14 mouse cellular contexts compared by ENCODE assay signal in the genomic region with DNA sequence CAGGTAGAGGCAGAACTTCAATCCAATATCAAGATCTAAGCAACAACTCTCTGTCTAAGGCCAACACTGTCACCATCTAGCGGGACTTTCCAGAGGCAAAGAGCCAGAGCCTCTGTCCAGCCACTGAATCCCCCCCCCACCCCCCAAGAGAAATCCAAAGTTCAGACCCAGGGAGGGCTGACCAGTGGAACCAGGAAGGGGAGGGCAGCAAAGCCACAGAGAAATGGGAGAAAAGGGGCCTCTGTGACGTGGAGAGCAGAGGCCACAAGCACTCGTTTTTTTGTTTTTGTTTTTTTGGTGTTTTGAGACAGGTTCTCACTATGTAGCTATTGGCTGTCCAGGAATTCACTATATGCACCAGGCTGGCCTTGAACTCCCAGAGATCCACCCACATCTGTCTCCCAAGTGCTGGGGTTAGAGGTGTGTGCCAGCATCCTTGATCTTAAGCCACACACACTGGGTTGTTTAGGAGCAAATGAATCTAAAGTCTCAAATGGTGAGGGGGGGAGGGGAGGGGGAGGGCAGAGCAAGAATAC. TPM values are rescaled to one million over a fixed set of nuclear protein-coding genes. Genes with fewer than 3 reads are reported as not detected.
DNase-seq lines count a peak whose midpoint lies in the region; ATAC-seq and TF ChIP-seq lines count a peak whose summit lies in the region.
"Had no signal": no experiment of that assay in that cellular context is flagged by ENCODE, and none has a peak within 500 bp of the region (broad histone marks: within the 10 kb centered on the region; RNA-seq: fewer than 3 reads in every experiment).

No protein-coding gene starts in this region.

- H3K27ac ChIP-seq in cerebellum, adult 2 months (ENCODE audit: insufficient read depth, low read length), result no peak overlapping the region
- peak overlapping the region; percentile 80 for H3K27ac ChIP-seq in kidney, adult 2 months (ENCODE audit: insufficient read depth, low read depth, low read length)
- 0 out of 2 replicates have a peak overlapping the region, but pooled peaks have one; percentile 0 for H3K27ac ChIP-seq in embryonic facial prominence, embryonic 10.5 days (replicated peaks)
- peak overlapping the region; percentile 97 for H3K27ac ChIP-seq in liver, embryonic 14.5 days
- H3K27ac ChIP-seq: forebrain, embryonic 13.5 days had no signal

- H3K9me3 ChIP-seq in embryonic facial prominence, embryonic 10.5 days, result no peaks in the 10 kb centered on the region
- H3K9me3 ChIP-seq in liver, embryonic 14.5 days (ENCODE audit: control insufficient read depth, low read length), result no peaks in the 10 kb centered on the region
- H3K9me3 ChIP-seq: forebrain, embryonic 13.5 days; lung, embryonic 15.5 days had no signal

- no peak for TF ChIP-seq POLR2A in cerebellum, adult 2 months (IDR thresholded peaks at IDR 0.05; ENCODE audit: borderline replicate concordance, insufficient read depth, low read length)
- no peak for TF ChIP-seq POLR2A in kidney, adult 2 months (IDR thresholded peaks at IDR 0.05; ENCODE audit: low read depth, low read length)

- H3K4me2 ChIP-seq in liver, embryonic 14.5 days (ENCODE audit: low read depth), result peak overlapping the region; percentile 99
- H3K4me2 ChIP-seq: forebrain, embryonic 13.5 days had no signal

- H3K36me3 ChIP-seq in kidney, adult 2 months (ENCODE audit: control insufficient read depth, insufficient read depth, low read length), result no peaks in the 10 kb centered on the region
- H3K36me3 ChIP-seq in embryonic facial prominence, embryonic 10.5 days (replicated peaks), result peaks cover 6% of the 10 kb centered on the region
- H3K36me3 ChIP-seq in liver, embryonic 14.5 days (replicated peaks; ENCODE audit: control insufficient read depth, insufficient read depth, low read depth), result peaks cover 9% of the 10 kb centered on the region
- H3K36me3 ChIP-seq: lung, embryonic 15.5 days had no signal

- TF ChIP-seq EP300 in liver, embryonic 14.5 days (IDR thresholded peaks at IDR 0.05; ENCODE audit: low read depth), result no peak

- ATAC-seq in liver, embryonic 14.5 days (ENCODE audit: insufficient read depth), result no peak
- ATAC-seq: forebrain, embryonic 13.5 days; hindbrain, embryonic 16.5 days; midbrain, embryonic 16.5 days had no signal

- no peak overlapping the region for H3K4me3 ChIP-seq in cerebellum, adult 2 months (replicated peaks; ENCODE audit: insufficient read depth, low read depth, low read length)
- H3K4me3 ChIP-seq in kidney, adult 2 months (ENCODE audit: insufficient read depth, low read depth, low read length), result no peak overlapping the region
- no peak overlapping the region for H3K4me3 ChIP-seq in embryonic facial prominence, embryonic 10.5 days
- no peak overlapping the region; a peak in 1 of 4 replicates for H3K4me3 ChIP-seq in liver, embryonic 14.5 days (ENCODE audit: insufficient read depth in 1 of 2, low read depth in 2 of 2, low read length in 2 of 2)
- H3K4me3 ChIP-seq: forebrain, embryonic 13.5 days; lung, embryonic 15.5 days had no signal

- 83% methylated on average over 3 of the region's 3 CpGs for WGBS in cerebellum, adult 2 months
- WGBS in kidney, adult 2 months, result 61% methylated on average over 3 of the region's 3 CpGs
- WGBS in embryonic facial prominence, embryonic 10.5 days, result 77% methylated on average over 3 of the region's 3 CpGs
- WGBS in liver, embryonic 14.5 days (ENCODE audit: insufficient replicate concordance), result 82% methylated on average over 3 of the region's 3 CpGs

- H3K27me3 ChIP-seq in cerebellum, adult 2 months (ENCODE audit: control insufficient read depth, insufficient read depth, low read length), result no peaks in the 10 kb centered on the region
- no peaks in the 10 kb centered on the region for H3K27me3 ChIP-seq in kidney, adult 2 months (replicated peaks; ENCODE audit: control insufficient read depth, insufficient read depth, low read length)
- no peaks in the 10 kb centered on the region for H3K27me3 ChIP-seq in embryonic facial prominence, embryonic 10.5 days (replicated peaks; ENCODE audit: low read depth, poor library complexity, severe bottlenecking)
- no peaks in the 10 kb centered on the region for H3K27me3 ChIP-seq in liver, embryonic 14.5 days (ENCODE audit: control insufficient read depth, insufficient read depth, low read length)
- H3K27me3 ChIP-seq: forebrain, embryonic 13.5 days; lung, embryonic 15.5 days had no signal

- peaks cover 6% of the 10 kb centered on the region for H3K4me1 ChIP-seq in cerebellum, adult 2 months (ENCODE audit: control insufficient read depth, insufficient read depth, low read length)
- peaks cover 7% of the 10 kb centered on the region for H3K4me1 ChIP-seq in kidney, adult 2 months (ENCODE audit: control insufficient read depth, insufficient read depth, low read length)
- peaks cover 55% of the 10 kb centered on the region for H3K4me1 ChIP-seq in embryonic facial prominence, embryonic 10.5 days
- H3K4me1 ChIP-seq in liver, embryonic 14.5 days (replicated peaks; ENCODE audit: control insufficient read depth in 2 of 2, insufficient read depth in 2 of 2, low read length in 1 of 2), result peaks cover 26 to 33% of the 10 kb centered on the region in 2 experiments

- TF ChIP-seq CTCF in cerebellum, adult 2 months (IDR thresholded peaks at IDR 0.05; ENCODE audit: borderline replicate concordance, insufficient read depth, low read depth, low read length), result no peak
- TF ChIP-seq CTCF in kidney, adult 2 months (conservative IDR thresholded peaks at IDR 0.05; ENCODE audit: insufficient read depth, insufficient read length, low read depth, low read length), result no peak
- TF ChIP-seq CTCF in liver, embryonic 14.5 days (IDR thresholded peaks at IDR 0.05; ENCODE audit: low read depth), result no peak

- peak; percentile 55 for DNase-seq in cerebellum, adult 9-10 months
- DNase-seq in cerebellum, adult 2 months, result no peak
- DNase-seq in kidney, adult 2 months, result peak; percentile 70
- no peak for DNase-seq in kidney, adult 18-20 months
- DNase-seq in embryonic facial prominence, embryonic 10.5 days (ENCODE audit: low spot score), result no peak
- DNase-seq in liver, embryonic 14.5 days (ENCODE audit: low read depth in 3 of 3, low spot score in 3 of 3), result no peak
- DNase-seq in left cerebral cortex, adult 8-10 months (ENCODE audit: low spot score in 2 of 2), result no peak
- DNase-seq in lung, postnatal 4 days, result no peak
- DNase-seq: gastrocnemius, postnatal 36 days; thymus, adult 18-20 months had no signal

- peak overlapping the region; percentile 99 for H3K9ac ChIP-seq in liver, embryonic 14.5 days (replicated peaks)
- H3K9ac ChIP-seq: forebrain, embryonic 13.5 days; lung, embryonic 15.5 days had no signal

RNA-seq across cellular contexts. Expression of a gene that starts 2.1 kb away (rescaled TPM):
- 124 and 126 TPM in 2 replicates for polyA plus RNA-seq in cerebellum, adult 2 months (2012; rRNA removed)
- polyA plus RNA-seq in kidney, adult 2 months (2012; rRNA removed), result 1,128 and 1,486 TPM in 2 replicates
- 229 and 241 TPM in 2 replicates for polyA plus RNA-seq in embryonic facial prominence, embryonic 10.5 days (2016; fragmentation: Nextera tagmentation; extraction: Ambion mirVana)
- 167 and 187 TPM in 2 replicates for polyA plus RNA-seq in liver, embryonic 14.5 days (2012; rRNA removed)
- 339 and 363 TPM in 2 replicates for polyA plus RNA-seq in liver, embryonic 14.5 days (2014; fragmentation: Nextera tagmentation; extraction: Ambion mirVana)
- 10 to 100 TPM; 64.1 to 75.4 (median 68.9) TPM for total RNA-seq in left cerebral cortex, adult 8-10 months (2022)

RNA-seq across cellular contexts. Expression of a gene that starts 16.7 kb away (rescaled TPM):
- 446 and 460 TPM in 2 replicates for polyA plus RNA-seq in cerebellum, adult 2 months (2012; rRNA removed)
- polyA plus RNA-seq in kidney, adult 2 months (2012; rRNA removed), result 2.6 and 3.4 TPM in 2 replicates
- 10.0 and 11.9 TPM in 2 replicates for polyA plus RNA-seq in embryonic facial prominence, embryonic 10.5 days (2016; fragmentation: Nextera tagmentation; extraction: Ambion mirVana)
- 1.4 and 1.9 TPM in 2 replicates for polyA plus RNA-seq in liver, embryonic 14.5 days (2012; rRNA removed)
- polyA plus RNA-seq in liver, embryonic 14.5 days (2014; fragmentation: Nextera tagmentation; extraction: Ambion mirVana), result 1.0 and 1.2 TPM in 2 replicates
- total RNA-seq in left cerebral cortex, adult 8-10 months (2022), result 100 to 1,000 TPM; 433 to 468 (median 439) TPM
- total RNA-seq: gastrocnemius, postnatal 36 days had no signal

RNA-seq across cellular contexts. Expression of a gene that starts 20.3 kb away (rescaled TPM):
- 58.4 TPM in 2 replicates for polyA plus RNA-seq in cerebellum, adult 2 months (2012; rRNA removed)
- 184 and 195 TPM in 2 replicates for polyA plus RNA-seq in kidney, adult 2 months (2012; rRNA removed)
- 79.4 and 87.3 TPM in 2 replicates for polyA plus RNA-seq in embryonic facial prominence, embryonic 10.5 days (2016; fragmentation: Nextera tagmentation; extraction: Ambion mirVana)
- 25.4 and 28.9 TPM in 2 replicates for polyA plus RNA-seq in liver, embryonic 14.5 days (2012; rRNA removed)
- 34.1 and 41.4 TPM in 2 replicates for polyA plus RNA-seq in liver, embryonic 14.5 days (2014; fragmentation: Nextera tagmentation; extraction: Ambion mirVana)
- 100 to 1,000 TPM in 2 of 4 experiments, 10 to 100 TPM in 2; 51.6 to 142 (median 80.2) TPM for total RNA-seq in left cerebral cortex, adult 8-10 months (2022)

RNA-seq across cellular contexts. Expression of a gene that starts 37.6 kb away (rescaled TPM):
- polyA plus RNA-seq in cerebellum, adult 2 months (2012; rRNA removed), result 57.8 and 60.3 TPM in 2 replicates
- polyA plus RNA-seq in kidney, adult 2 months (2012; rRNA removed), result 18.9 and 20.4 TPM in 2 replicates
- 3.4 and 3.7 TPM in 2 replicates for polyA plus RNA-seq in embryonic facial prominence, embryonic 10.5 days (2016; fragmentation: Nextera tagmentation; extraction: Ambion mirVana)
- 1.6 and 2.0 TPM in 2 replicates for polyA plus RNA-seq in liver, embryonic 14.5 days (2012; rRNA removed)
- polyA plus RNA-seq in liver, embryonic 14.5 days (2014; fragmentation: Nextera tagmentation; extraction: Ambion mirVana), result 0.17 and 0.35 TPM in 2 replicates
- 100 to 1,000 TPM in 2 of 4 experiments, 10 to 100 TPM in 2; 88.3 to 104 (median 96.8) TPM for total RNA-seq in left cerebral cortex, adult 8-10 months (2022)

RNA-seq across cellular contexts. Expression of a gene that starts 43.9 kb away (rescaled TPM):
- polyA plus RNA-seq in cerebellum, adult 2 months (2012; rRNA removed), result 0.72 and 0.90 TPM in 2 replicates
- polyA plus RNA-seq in kidney, adult 2 months (2012; rRNA removed), result 79.5 and 90.6 TPM in 2 replicates
- 29.7 and 33.8 TPM in 2 replicates for polyA plus RNA-seq in embryonic facial prominence, embryonic 10.5 days (2016; fragmentation: Nextera tagmentation; extraction: Ambion mirVana)
- 570 and 632 TPM in 2 replicates for polyA plus RNA-seq in liver, embryonic 14.5 days (2012; rRNA removed)
- polyA plus RNA-seq in liver, embryonic 14.5 days (2014; fragmentation: Nextera tagmentation; extraction: Ambion mirVana), result 606 and 703 TPM in 2 replicates
- under 1 TPM in 3 of 4 experiments, not detected in 1; 0.08 to 0.41 (median 0.24) TPM for total RNA-seq in left cerebral cortex, adult 8-10 months (2022)

Comparison
In these comparisons a context has a peak if more than half of its experiments do, and no peak if none do; other contexts are left out.
1. DNase-seq: peak in cerebellum, adult 9-10 months (single experiment) and kidney, adult 2 months (single experiment); none in cerebellum, adult 2 months (0 of 2), kidney, adult 18-20 months (single experiment), embryonic facial prominence, embryonic 10.5 days (single experiment), liver, embryonic 14.5 days (0 of 3), left cerebral cortex, adult 8-10 months (0 of 2) and lung, postnatal 4 days (0 of 2).
2. RNA of a gene that starts 16.7 kb away (polyA plus RNA-seq): 446 to 460 TPM in cerebellum, adult 2 months; 10.0 to 11.9 TPM in embryonic facial prominence, embryonic 10.5 days, 2.6 to 3.4 TPM in kidney, adult 2 months and 1.0 to 1.9 TPM in liver, embryonic 14.5 days; every median in the first group is over 10 times any median in the second.